Mouse (Mus musculus): Measurements from ENCODE around the gene Macf1.
A peak's percentile ranks its signal among the peaks of the same experiment; 100 is the strongest.

The Macf1 gene

GRCm38 (mm10) chr4:123572434-123573336, 111.5 kb downstream of the Macf1 start:
- Histone ChIP-seq H3K27me3 (ENCODE audit: insufficient read depth, low read length) (no peaks in the 10 kb centered on the region), H3K36me3 (ENCODE audit: insufficient read depth, low read length) (no peaks in the 10 kb centered on the region), H3K9me3 (ENCODE audit: low read length) (no peaks in the 10 kb centered on the region), H3K4me3 (replicated peaks; ENCODE audit: low read length) (peak overlapping the region; percentile 69), H3K4me1 (replicated peaks; ENCODE audit: low read depth, low read length) (peaks cover 62% of the 10 kb centered on the region)
- TF ChIP-seq CTCF (conservative IDR thresholded peaks at IDR 0.05; ENCODE audit: low read length) (no peak), NANOG (IDR thresholded peaks at IDR 0.05; ENCODE audit: borderline replicate concordance, low read length) (no peak), POU5F1 (IDR thresholded peaks at IDR 0.05; ENCODE audit: borderline replicate concordance, low read length) (no peak)

DNA sequence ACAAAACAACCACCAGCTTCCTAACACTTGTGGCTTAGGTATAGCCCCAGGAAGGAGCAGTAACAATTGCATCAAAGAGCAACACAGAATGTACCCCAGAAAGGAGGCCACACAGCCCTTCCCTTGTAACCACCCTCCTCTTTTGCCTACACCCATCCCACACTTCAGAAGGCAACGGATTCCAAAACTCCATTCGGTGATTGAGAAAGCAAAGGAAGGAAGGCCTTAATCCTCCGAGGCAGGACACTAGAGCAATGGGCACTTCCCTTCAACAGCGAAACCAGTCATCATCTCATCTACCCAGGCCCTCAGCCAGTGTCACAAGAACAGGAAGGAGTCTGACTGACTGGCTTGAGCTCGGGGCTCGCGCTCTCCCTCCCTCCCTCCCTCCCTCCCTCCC, 112.3 kb downstream of the Macf1 start:
- H3K4me3 ChIP-seq (replicated peaks; ENCODE audit: low read length), result peak overlapping the region; percentile 20; the same call in 1 of the 2 replicates
- H3K36me3 ChIP-seq (ENCODE audit: insufficient read depth, low read length), result no peaks in the 10 kb centered on the region
- no peaks in the 10 kb centered on the region for H3K27me3 ChIP-seq (ENCODE audit: insufficient read depth, low read length)
- TF ChIP-seq NANOG (IDR thresholded peaks at IDR 0.05; ENCODE audit: borderline replicate concordance, low read length), result no peak
- peaks cover 63% of the 10 kb centered on the region for H3K4me1 ChIP-seq (replicated peaks; ENCODE audit: low read depth, low read length)
- H3K9me3 ChIP-seq (ENCODE audit: low read length), result no peaks in the 10 kb centered on the region

GRCm38 (mm10) chr4:123565291-123565861, 118.8 kb downstream of the Macf1 start:
- H3K4me3 ChIP-seq (replicated peaks; ENCODE audit: low read length), result peak overlapping the region; percentile 51
- no peaks in the 10 kb centered on the region for H3K27me3 ChIP-seq (ENCODE audit: insufficient read depth, low read length)
- peaks cover 85% of the 10 kb centered on the region for H3K4me1 ChIP-seq (replicated peaks; ENCODE audit: low read depth, low read length)
- TF ChIP-seq CTCF (conservative IDR thresholded peaks at IDR 0.05; ENCODE audit: low read length) (no peak), NANOG (IDR thresholded peaks at IDR 0.05; ENCODE audit: borderline replicate concordance, low read length) (no peak), POU5F1 (IDR thresholded peaks at IDR 0.05; ENCODE audit: borderline replicate concordance, low read length) (no peak)
- H3K9me3 ChIP-seq (ENCODE audit: low read length), result no peaks in the 10 kb centered on the region
- H3K36me3 ChIP-seq (ENCODE audit: insufficient read depth, low read length), result no peaks in the 10 kb centered on the region

DNA sequence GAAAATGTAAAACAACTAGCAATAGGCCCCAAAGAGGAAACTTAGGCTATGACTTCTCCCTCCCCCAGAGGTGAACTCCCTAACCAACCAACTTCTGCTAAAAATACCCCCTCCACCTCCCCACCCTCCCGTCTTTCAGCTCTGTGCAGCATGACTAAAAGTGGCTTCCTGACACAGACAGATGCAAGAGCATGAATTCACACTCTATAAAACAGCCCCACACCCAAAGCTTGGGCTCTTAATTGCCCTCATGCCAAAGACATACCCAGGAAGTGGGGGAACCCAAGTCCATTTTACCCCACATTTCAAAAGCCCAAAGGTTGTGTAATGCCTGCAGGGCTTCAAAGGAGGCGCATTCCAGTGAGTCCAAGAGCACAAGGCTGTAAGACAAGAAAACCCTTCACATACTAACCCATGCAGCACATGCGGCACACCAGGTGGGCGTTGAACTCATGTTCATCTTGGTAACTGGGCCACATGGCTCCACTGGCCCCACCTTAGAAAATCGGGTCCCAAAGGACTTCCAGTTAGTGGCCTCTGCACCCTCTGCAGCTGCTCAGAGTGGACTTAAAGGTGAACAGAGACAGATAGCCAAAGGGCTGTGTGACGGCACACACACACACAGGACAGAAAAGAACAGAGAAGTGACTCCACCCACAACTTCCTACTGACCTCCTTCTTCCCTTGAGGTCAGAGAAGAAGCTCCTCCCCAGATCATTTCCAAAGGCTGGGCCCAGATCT, 119.9 kb downstream of the Macf1 start:
- TF ChIP-seq POU5F1 (IDR thresholded peaks at IDR 0.05; ENCODE audit: borderline replicate concordance, low read length), result no peak
- TF ChIP-seq NANOG (IDR thresholded peaks at IDR 0.05; ENCODE audit: borderline replicate concordance, low read length), result no peak
- no peak for TF ChIP-seq CTCF (conservative IDR thresholded peaks at IDR 0.05; ENCODE audit: low read length)
- Histone ChIP-seq H3K36me3 (ENCODE audit: insufficient read depth, low read length) (no peaks in the 10 kb centered on the region), H3K27me3 (ENCODE audit: insufficient read depth, low read length) (no peaks in the 10 kb centered on the region), H3K9me3 (ENCODE audit: low read length) (no peaks in the 10 kb centered on the region), H3K4me3 (replicated peaks; ENCODE audit: low read length) (peak overlapping the region; percentile 51), H3K4me1 (replicated peaks; ENCODE audit: low read depth, low read length) (peaks cover 89% of the 10 kb centered on the region)

- H3K9me3 ChIP-seq (ENCODE audit: low read length), result no peaks in the 10 kb centered on the region
- no peaks in the 10 kb centered on the region for H3K27me3 ChIP-seq (ENCODE audit: insufficient read depth, low read length)
- no peak for TF ChIP-seq NANOG (IDR thresholded peaks at IDR 0.05; ENCODE audit: borderline replicate concordance, low read length)
- no peak for TF ChIP-seq CTCF (conservative IDR thresholded peaks at IDR 0.05; ENCODE audit: low read length)
- no peak for TF ChIP-seq POU5F1 (IDR thresholded peaks at IDR 0.05; ENCODE audit: borderline replicate concordance, low read length)
- H3K4me3 ChIP-seq (replicated peaks; ENCODE audit: low read length), result no peak overlapping the region
- H3K36me3 ChIP-seq (ENCODE audit: insufficient read depth, low read length), result no peaks in the 10 kb centered on the region
- peaks cover 75% of the 10 kb centered on the region for H3K4me1 ChIP-seq (replicated peaks; ENCODE audit: low read depth, low read length)
These were observed 121.9 kb downstream of the Macf1 start for GRCm38 (mm10) chr4:123562177-123562815.

DNA sequence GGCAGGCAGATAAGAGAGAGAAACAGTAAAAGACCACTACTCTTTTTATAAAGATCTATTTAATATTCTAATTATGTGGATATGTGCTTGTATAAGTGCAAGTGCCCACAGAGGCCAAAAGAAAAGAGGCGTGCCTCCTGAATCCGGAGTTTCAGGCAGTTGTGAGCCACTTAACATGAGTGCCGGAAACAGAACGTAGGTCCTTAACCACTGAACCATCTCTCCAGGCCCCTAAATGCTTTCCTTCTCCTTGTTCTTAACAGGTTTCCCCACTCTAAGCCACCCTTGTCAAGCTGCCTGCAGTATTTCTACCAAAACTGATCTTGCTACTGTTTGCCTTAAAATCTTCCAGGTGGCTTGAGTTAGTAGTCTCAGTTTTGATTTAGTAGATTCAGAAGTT, 123.3 kb downstream of the Macf1 start:
- H3K36me3 ChIP-seq (ENCODE audit: insufficient read depth, low read length), result no peaks in the 10 kb centered on the region
- H3K4me3 ChIP-seq (replicated peaks; ENCODE audit: low read length), result no peak overlapping the region
- H3K27me3 ChIP-seq (ENCODE audit: insufficient read depth, low read length), result no peaks in the 10 kb centered on the region
- TF ChIP-seq NANOG (IDR thresholded peaks at IDR 0.05; ENCODE audit: borderline replicate concordance, low read length) (no peak), POU5F1 (IDR thresholded peaks at IDR 0.05; ENCODE audit: borderline replicate concordance, low read length) (no peak), CTCF (conservative IDR thresholded peaks at IDR 0.05; ENCODE audit: low read length) (no peak)
- H3K9me3 ChIP-seq (ENCODE audit: low read length), result no peaks in the 10 kb centered on the region
- H3K4me1 ChIP-seq (replicated peaks; ENCODE audit: low read depth, low read length), result peaks cover 77% of the 10 kb centered on the region

DNA sequence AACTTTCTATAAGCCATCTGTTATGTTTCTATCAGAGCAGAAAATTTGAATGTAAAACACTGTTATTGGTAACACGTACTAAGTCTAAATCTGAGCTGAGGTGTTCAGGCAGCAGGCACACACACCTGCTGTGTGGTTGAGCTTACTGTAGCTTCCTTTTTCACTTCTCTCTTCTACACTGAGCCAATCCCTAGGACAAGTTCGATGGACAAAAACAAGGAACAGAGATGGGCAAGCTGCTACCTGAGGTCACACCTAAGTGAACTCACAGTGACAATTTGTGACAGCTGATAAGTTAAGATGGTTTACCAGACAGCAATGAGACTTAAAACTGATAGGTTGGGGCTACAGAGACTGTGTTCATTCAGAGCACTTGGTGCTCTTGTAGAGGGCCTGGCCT, 125.7 kb downstream of the Macf1 start:
- peaks cover 8% of the 10 kb centered on the region for H3K36me3 ChIP-seq (ENCODE audit: insufficient read depth, low read length)
- H3K27me3 ChIP-seq (ENCODE audit: insufficient read depth, low read length), result no peaks in the 10 kb centered on the region
- no peaks in the 10 kb centered on the region for H3K9me3 ChIP-seq (ENCODE audit: low read length)
- peaks cover 75% of the 10 kb centered on the region for H3K4me1 ChIP-seq (replicated peaks; ENCODE audit: low read depth, low read length)
- no peak for TF ChIP-seq CTCF (conservative IDR thresholded peaks at IDR 0.05; ENCODE audit: low read length)
- no peak for TF ChIP-seq POU5F1 (IDR thresholded peaks at IDR 0.05; ENCODE audit: borderline replicate concordance, low read length)
- TF ChIP-seq NANOG (IDR thresholded peaks at IDR 0.05; ENCODE audit: borderline replicate concordance, low read length), result no peak
- H3K4me3 ChIP-seq (replicated peaks; ENCODE audit: low read length), result no peak overlapping the region

DNA sequence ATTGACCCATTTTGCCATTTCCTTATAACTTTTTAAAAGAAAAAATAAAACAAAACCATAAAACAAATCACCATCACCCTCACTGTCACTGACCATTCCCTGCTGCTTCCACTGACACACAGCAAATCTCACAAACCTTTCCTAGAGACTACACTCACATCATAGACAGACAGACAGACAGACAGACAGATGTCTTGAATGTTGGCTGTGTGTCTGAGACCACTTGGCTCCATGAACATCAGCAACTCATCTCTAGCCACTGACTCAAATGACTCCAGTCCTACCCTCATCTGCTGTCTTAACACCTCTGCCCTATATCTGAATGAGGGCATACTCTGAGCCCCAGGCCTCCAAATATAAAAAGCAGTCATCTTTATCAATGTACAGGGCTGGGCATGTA, 128.9 kb downstream of the Macf1 start:
- Histone ChIP-seq H3K4me1 (replicated peaks; ENCODE audit: low read depth, low read length) (peaks cover 57% of the 10 kb centered on the region), H3K4me3 (replicated peaks; ENCODE audit: low read length) (no peak overlapping the region), H3K27me3 (ENCODE audit: insufficient read depth, low read length) (no peaks in the 10 kb centered on the region), H3K9me3 (ENCODE audit: low read length) (no peaks in the 10 kb centered on the region), H3K36me3 (ENCODE audit: insufficient read depth, low read length) (peaks cover 26% of the 10 kb centered on the region)
- no peak for TF ChIP-seq CTCF (conservative IDR thresholded peaks at IDR 0.05; ENCODE audit: low read length)

Data from E14TG2a.4 (cell line).